Mouse (Mus musculus): ENCODE measurements around the gene Mast4. TPM values are rescaled to one million over a fixed set of nuclear protein-coding genes. Genes with fewer than 3 reads are reported as not detected.

The Mast4 gene
- polyA plus RNA-seq, 1 experiment from 2014 or later = 41.8 TPM

GRCm38 (mm10) chr13:102860135-102860534 is 474.2 kb downstream of the Mast4 start:
- Histone ChIP-seq H3K4me1 (ENCODE audit: control insufficient read depth, insufficient read depth, low read length) (no peaks in the 10 kb centered on the region), H3K4me2 (ENCODE audit: low read length) (no peak overlapping the region), H3K9ac (replicated peaks; ENCODE audit: low read length) (no peak overlapping the region), H3K36me3 (ENCODE audit: control insufficient read depth, insufficient read depth, low read length) (no peaks in the 10 kb centered on the region), H3K9me3 (ENCODE audit: control insufficient read depth, low read length) (no peaks in the 10 kb centered on the region), H3K27me3 (ENCODE audit: control insufficient read depth, insufficient read depth, low read length) (no peaks in the 10 kb centered on the region), H3K27ac (replicated peaks; ENCODE audit: low read depth, low read length) (no peak overlapping the region), H3K4me3 (replicated peaks; ENCODE audit: low read depth, low read length) (no peak overlapping the region)
- ATAC-seq (ENCODE audit: low FRiP score, low TSS enrichment) (no peak), DNase-seq (no peak)
- 90% methylated on average over 3 of the region's 3 CpGs for WGBS

GRCm38 (mm10) chr13:102857539-102857838 is 476.8 kb downstream of the Mast4 start:
- 89% methylated on average over 3 of the region's 3 CpGs for WGBS
- ATAC-seq (ENCODE audit: low FRiP score, low TSS enrichment) (no peak), DNase-seq (no peak)
- Histone ChIP-seq H3K27me3 (ENCODE audit: control insufficient read depth, insufficient read depth, low read length) (no peaks in the 10 kb centered on the region), H3K9me3 (ENCODE audit: control insufficient read depth, low read length) (no peaks in the 10 kb centered on the region), H3K9ac (replicated peaks; ENCODE audit: low read length) (no peak overlapping the region), H3K4me1 (ENCODE audit: control insufficient read depth, insufficient read depth, low read length) (no peaks in the 10 kb centered on the region), H3K36me3 (ENCODE audit: control insufficient read depth, insufficient read depth, low read length) (no peaks in the 10 kb centered on the region), H3K4me3 (replicated peaks; ENCODE audit: low read depth, low read length) (no peak overlapping the region), H3K4me2 (ENCODE audit: low read length) (no peak overlapping the region), H3K27ac (replicated peaks; ENCODE audit: low read depth, low read length) (no peak overlapping the region)

- H3K9me3 ChIP-seq (ENCODE audit: control insufficient read depth, low read length) = no peaks in the 10 kb centered on the region
- no peak overlapping the region for H3K4me2 ChIP-seq (ENCODE audit: low read length)
- no peak for ATAC-seq (ENCODE audit: low FRiP score, low TSS enrichment)
- no peak overlapping the region for H3K27ac ChIP-seq (replicated peaks; ENCODE audit: low read depth, low read length)
- no peak overlapping the region for H3K9ac ChIP-seq (replicated peaks; ENCODE audit: low read length)
- no peaks in the 10 kb centered on the region for H3K4me1 ChIP-seq (ENCODE audit: control insufficient read depth, insufficient read depth, low read length)
- H3K27me3 ChIP-seq (ENCODE audit: control insufficient read depth, insufficient read depth, low read length) = no peaks in the 10 kb centered on the region
- no peak for DNase-seq
- H3K4me3 ChIP-seq (replicated peaks; ENCODE audit: low read depth, low read length) = no peak overlapping the region
- no peaks in the 10 kb centered on the region for H3K36me3 ChIP-seq (ENCODE audit: control insufficient read depth, insufficient read depth, low read length)
- 95% methylated on average over 5 of the region's 5 CpGs for WGBS
Measured at GRCm38 (mm10) chr13:102856821-102857538, 477.3 kb downstream of the Mast4 start.

- Histone ChIP-seq H3K4me3 (replicated peaks; ENCODE audit: low read depth, low read length) (no peak overlapping the region), H3K27ac (replicated peaks; ENCODE audit: low read depth, low read length) (no peak overlapping the region), H3K36me3 (ENCODE audit: control insufficient read depth, insufficient read depth, low read length) (no peaks in the 10 kb centered on the region), H3K4me2 (ENCODE audit: low read length) (no peak overlapping the region), H3K9ac (replicated peaks; ENCODE audit: low read length) (no peak overlapping the region), H3K27me3 (ENCODE audit: control insufficient read depth, insufficient read depth, low read length) (no peaks in the 10 kb centered on the region), H3K9me3 (ENCODE audit: control insufficient read depth, low read length) (no peaks in the 10 kb centered on the region), H3K4me1 (ENCODE audit: control insufficient read depth, insufficient read depth, low read length) (no peaks in the 10 kb centered on the region)
- DNase-seq (no peak), ATAC-seq (ENCODE audit: low FRiP score, low TSS enrichment) (no peak)
- WGBS = 84% methylated on average over 5 of the region's 5 CpGs
Measured at GRCm38 (mm10) chr13:102852865-102853264, 481.4 kb downstream of the Mast4 start.

- no peak overlapping the region for H3K9ac ChIP-seq (replicated peaks; ENCODE audit: low read length)
- no peak overlapping the region for H3K4me2 ChIP-seq (ENCODE audit: low read length)
- H3K4me1 ChIP-seq (ENCODE audit: control insufficient read depth, insufficient read depth, low read length) = no peaks in the 10 kb centered on the region
- DNase-seq (no peak), ATAC-seq (ENCODE audit: low FRiP score, low TSS enrichment) (no peak)
- 89% methylated on average over 1 of the region's 1 CpGs for WGBS
- no peaks in the 10 kb centered on the region for H3K36me3 ChIP-seq (ENCODE audit: control insufficient read depth, insufficient read depth, low read length)
- H3K9me3 ChIP-seq (ENCODE audit: control insufficient read depth, low read length) = no peaks in the 10 kb centered on the region
- no peak overlapping the region for H3K27ac ChIP-seq (replicated peaks; ENCODE audit: low read depth, low read length)
- H3K27me3 ChIP-seq (ENCODE audit: control insufficient read depth, insufficient read depth, low read length) = no peaks in the 10 kb centered on the region
- no peak overlapping the region for H3K4me3 ChIP-seq (replicated peaks; ENCODE audit: low read depth, low read length)
Measured at GRCm38 (mm10) chr13:102851253-102851652, 483.0 kb downstream of the Mast4 start.

- H3K27ac ChIP-seq (replicated peaks; ENCODE audit: low read depth, low read length) = no peak overlapping the region
- no peaks in the 10 kb centered on the region for H3K9me3 ChIP-seq (ENCODE audit: control insufficient read depth, low read length)
- WGBS = 90% methylated on average over 2 of the region's 2 CpGs
- no peak overlapping the region for H3K9ac ChIP-seq (replicated peaks; ENCODE audit: low read length)
- no peak overlapping the region for H3K4me2 ChIP-seq (ENCODE audit: low read length)
- H3K4me1 ChIP-seq (ENCODE audit: control insufficient read depth, insufficient read depth, low read length) = no peaks in the 10 kb centered on the region
- H3K36me3 ChIP-seq (ENCODE audit: control insufficient read depth, insufficient read depth, low read length) = no peaks in the 10 kb centered on the region
- ATAC-seq (ENCODE audit: low FRiP score, low TSS enrichment) = no peak
- no peak overlapping the region for H3K4me3 ChIP-seq (replicated peaks; ENCODE audit: low read depth, low read length)
- DNase-seq = no peak
- H3K27me3 ChIP-seq (ENCODE audit: control insufficient read depth, insufficient read depth, low read length) = no peaks in the 10 kb centered on the region
Measured at GRCm38 (mm10) chr13:102850594-102850993, 483.7 kb downstream of the Mast4 start.

GRCm38 (mm10) chr13:102849068-102849467 is 485.2 kb downstream of the Mast4 start:
- no peak overlapping the region for H3K4me3 ChIP-seq (replicated peaks; ENCODE audit: low read depth, low read length)
- H3K36me3 ChIP-seq (ENCODE audit: control insufficient read depth, insufficient read depth, low read length) = no peaks in the 10 kb centered on the region
- H3K9ac ChIP-seq (replicated peaks; ENCODE audit: low read length) = no peak overlapping the region
- no peaks in the 10 kb centered on the region for H3K9me3 ChIP-seq (ENCODE audit: control insufficient read depth, low read length)
- WGBS = 71% methylated on average over 3 of the region's 3 CpGs
- ATAC-seq (ENCODE audit: low FRiP score, low TSS enrichment) = no peak
- H3K27ac ChIP-seq (replicated peaks; ENCODE audit: low read depth, low read length) = no peak overlapping the region
- no peaks in the 10 kb centered on the region for H3K4me1 ChIP-seq (ENCODE audit: control insufficient read depth, insufficient read depth, low read length)
- DNase-seq = no peak
- no peaks in the 10 kb centered on the region for H3K27me3 ChIP-seq (ENCODE audit: control insufficient read depth, insufficient read depth, low read length)
- no peak overlapping the region for H3K4me2 ChIP-seq (ENCODE audit: low read length)

GRCm38 (mm10) chr13:102846473-102846872 is 487.8 kb downstream of the Mast4 start:
- DNase-seq (no peak), ATAC-seq (ENCODE audit: low FRiP score, low TSS enrichment) (no peak)
- Histone ChIP-seq H3K9ac (replicated peaks; ENCODE audit: low read length) (no peak overlapping the region), H3K27ac (replicated peaks; ENCODE audit: low read depth, low read length) (no peak overlapping the region), H3K4me1 (ENCODE audit: control insufficient read depth, insufficient read depth, low read length) (peaks cover 8% of the 10 kb centered on the region; the same call in 1 of the 2 replicates), H3K4me3 (replicated peaks; ENCODE audit: low read depth, low read length) (no peak overlapping the region), H3K36me3 (ENCODE audit: control insufficient read depth, insufficient read depth, low read length) (no peaks in the 10 kb centered on the region), H3K4me2 (ENCODE audit: low read length) (no peak overlapping the region), H3K27me3 (ENCODE audit: control insufficient read depth, insufficient read depth, low read length) (no peaks in the 10 kb centered on the region), H3K9me3 (ENCODE audit: control insufficient read depth, low read length) (no peaks in the 10 kb centered on the region)
- WGBS = 79% methylated on average over 4 of the region's 4 CpGs

GRCm38 (mm10) chr13:102842715-102843114 is 491.6 kb downstream of the Mast4 start:
- H3K27ac ChIP-seq (replicated peaks; ENCODE audit: low read depth, low read length) = no peak overlapping the region
- WGBS = 10% methylated on average over 2 of the region's 2 CpGs
- no peak for ATAC-seq (ENCODE audit: low FRiP score, low TSS enrichment)

More at GRCm38 (mm10) chr13:102842715-102843114, 491.6 kb downstream of the Mast4 start:
- Histone ChIP-seq H3K4me2 (ENCODE audit: low read length) (no peak overlapping the region), H3K27me3 (ENCODE audit: control insufficient read depth, insufficient read depth, low read length) (no peaks in the 10 kb centered on the region), H3K9ac (replicated peaks; ENCODE audit: low read length) (no peak overlapping the region), H3K9me3 (ENCODE audit: control insufficient read depth, low read length) (no peaks in the 10 kb centered on the region), H3K4me3 (replicated peaks; ENCODE audit: low read depth, low read length) (no peak overlapping the region), H3K36me3 (ENCODE audit: control insufficient read depth, insufficient read depth, low read length) (no peaks in the 10 kb centered on the region), H3K4me1 (ENCODE audit: control insufficient read depth, insufficient read depth, low read length) (peaks cover 12% of the 10 kb centered on the region; the same call in 1 of the 2 replicates)
- no peak for DNase-seq

Data from midbrain, embryonic 14.5 days (tissue).